Mouse (Mus musculus): ENCODE data around the gene Mtif2. TPM values are rescaled to one million over a fixed set of nuclear protein-coding genes. Genes with fewer than 3 reads are reported as not detected.

Gene Mtif2
- 29.3 and 32.5 TPM in 2 replicates for polyA plus RNA-seq (2015; fragmentation: Nextera tagmentation; extraction: Ambion mirVana)

- peak within 1 kb of the TSS; percentile 69 for H3K4me3 ChIP-seq (replicated peaks)
- ATAC-seq (ENCODE audit: low read depth), result peak; percentile 97
These were observed at the start of gene Mtif2 for GRCm38 (mm10) chr11:29525988-29526794. Gene Mtif2, plus strand, starts transcription at chr11:29526408.

DNA sequence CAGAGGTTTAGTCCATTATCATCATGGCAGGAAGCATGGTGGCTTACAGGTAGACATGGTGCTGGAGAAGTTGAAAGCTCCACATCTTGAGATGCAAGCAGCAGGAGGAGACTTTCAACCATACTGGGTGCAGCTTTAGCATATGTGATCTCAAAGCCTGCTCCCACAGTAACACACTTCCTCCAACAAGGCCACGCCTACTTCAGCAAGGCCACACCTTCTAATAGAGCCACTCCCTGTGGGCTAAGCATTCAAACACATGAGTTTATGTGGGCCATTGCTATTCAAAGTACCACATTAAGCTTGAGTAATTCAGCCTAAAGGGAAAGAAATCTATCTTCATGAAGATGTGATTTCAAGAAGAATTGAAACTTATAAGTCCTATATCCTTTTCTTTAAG lies 33.1 kb upstream of the Mtif2 start:
- no peaks in the 10 kb centered on the region for H3K9me3 ChIP-seq (replicated peaks)
- H3K4me3 ChIP-seq (replicated peaks), result no peak overlapping the region
- H3K27me3 ChIP-seq, result no peaks in the 10 kb centered on the region
- DNase-seq, result no peak
- WGBS (ENCODE audit: insufficient replicate concordance), result 67% methylated on average over 1 of the region's 1 CpGs
- H3K27ac ChIP-seq, result no peak overlapping the region
- H3K9ac ChIP-seq, result no peak overlapping the region
- peak; percentile 65; the same call in 1 of the 2 replicates for ATAC-seq (ENCODE audit: low read depth)
- peaks cover 3% of the 10 kb centered on the region for H3K4me1 ChIP-seq (replicated peaks)
- H3K36me3 ChIP-seq, result peaks cover 4% of the 10 kb centered on the region; the same call in 1 of the 2 replicates
- no peak overlapping the region for H3K4me2 ChIP-seq

More at GRCm38 (mm10) chr11:29525988-29526794, at the start of gene Mtif2:
- WGBS (ENCODE audit: insufficient replicate concordance), result 1% methylated on average over 47 of the region's 47 CpGs
- peaks cover 13% of the 10 kb centered on the region for H3K36me3 ChIP-seq
- H3K4me2 ChIP-seq, result peak within 1 kb of the TSS; percentile 71
- H3K4me1 ChIP-seq (replicated peaks), result peaks cover 21% of the 10 kb centered on the region
- peak within 1 kb of the TSS; percentile 80 for H3K27ac ChIP-seq
- H3K9me3 ChIP-seq (replicated peaks), result no peaks in the 10 kb centered on the region
- H3K9ac ChIP-seq, result peak within 1 kb of the TSS; percentile 79
- no peaks in the 10 kb centered on the region for H3K27me3 ChIP-seq
- peak; percentile 72 for DNase-seq

DNA sequence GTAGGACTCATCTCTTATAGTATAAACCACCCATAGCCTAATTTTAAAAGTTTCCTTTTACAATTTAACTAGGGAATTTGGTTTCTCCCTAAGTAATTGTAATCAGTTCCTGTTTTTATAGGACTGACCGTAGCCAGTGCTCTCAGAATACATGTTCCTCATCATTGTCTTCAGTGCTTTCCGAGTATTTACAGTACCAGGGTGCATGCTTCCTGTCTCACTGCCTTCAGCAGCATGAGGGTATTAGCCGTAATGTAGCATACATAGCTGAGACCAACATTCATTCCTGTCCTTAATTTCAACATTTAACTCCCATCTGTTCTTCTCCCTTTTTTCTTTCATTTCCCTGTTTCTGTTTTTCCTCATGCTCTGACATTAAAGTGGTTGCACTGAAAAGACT lies 29.2 kb upstream of the Mtif2 start:
- no peak for DNase-seq
- no peak overlapping the region for H3K9ac ChIP-seq
- H3K27me3 ChIP-seq, result no peaks in the 10 kb centered on the region
- peaks cover 3% of the 10 kb centered on the region for H3K4me1 ChIP-seq (replicated peaks)
- H3K36me3 ChIP-seq, result peaks cover 7% of the 10 kb centered on the region; the same call in 1 of the 2 replicates
- ATAC-seq (ENCODE audit: low read depth), result no peak
- no peak overlapping the region for H3K4me2 ChIP-seq
- H3K27ac ChIP-seq, result no peak overlapping the region
- no peaks in the 10 kb centered on the region for H3K9me3 ChIP-seq (replicated peaks)
- WGBS (ENCODE audit: insufficient replicate concordance), result 63% methylated on average over 3 of the region's 3 CpGs
- no peak overlapping the region for H3K4me3 ChIP-seq (replicated peaks)

DNA sequence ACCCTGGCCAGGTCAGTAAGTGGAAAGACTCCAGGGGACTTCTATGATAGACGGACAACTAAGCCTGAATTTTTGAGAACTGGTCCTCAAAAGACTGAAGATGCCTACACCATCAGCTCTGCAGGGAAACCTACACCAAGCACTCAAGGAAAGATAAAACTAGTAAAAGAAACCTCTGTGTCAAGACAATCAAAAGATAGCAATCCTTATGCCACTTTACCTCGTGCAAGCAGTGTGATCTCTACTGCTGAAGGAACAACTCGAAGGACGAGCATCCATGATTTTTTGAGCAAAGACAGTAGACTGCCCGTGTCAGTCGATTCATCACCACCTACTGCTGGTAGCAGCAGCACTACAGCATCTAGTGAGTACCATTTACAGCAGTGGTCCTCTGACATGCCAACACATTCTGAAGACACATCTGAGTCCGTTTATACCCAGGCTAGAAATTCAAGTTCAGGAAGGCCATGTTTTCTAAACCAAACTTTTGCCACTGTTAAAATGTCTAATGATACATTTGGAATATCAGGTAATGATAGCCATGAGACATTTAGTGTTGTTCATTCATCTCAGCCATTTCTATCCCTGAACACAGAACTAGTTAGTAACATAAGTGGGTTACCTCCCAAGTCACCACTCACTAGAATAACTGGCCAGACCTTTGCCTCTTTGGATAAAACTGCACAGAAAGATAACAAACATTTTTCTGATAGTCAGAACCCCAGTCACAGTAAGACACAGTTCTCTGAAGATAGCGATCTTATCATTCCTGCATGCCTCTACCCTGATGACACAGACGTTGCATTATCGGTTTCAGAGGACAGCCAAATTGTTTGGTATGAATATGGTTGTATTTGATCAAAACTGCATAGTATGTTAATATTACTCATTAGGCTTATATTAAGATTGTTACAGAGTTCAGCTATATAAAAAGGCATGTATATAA lies 22.0 kb upstream of the Mtif2 start:
- Histone ChIP-seq H3K27me3 (no peaks in the 10 kb centered on the region), H3K36me3 (peaks cover 7% of the 10 kb centered on the region), H3K9ac (no peak overlapping the region), H3K9me3 (replicated peaks) (no peaks in the 10 kb centered on the region), H3K27ac (peak overlapping the region; percentile 68), H3K4me3 (replicated peaks) (no peak overlapping the region), H3K4me1 (replicated peaks) (peaks cover 18% of the 10 kb centered on the region), H3K4me2 (0 out of 2 replicates have a peak overlapping the region, but pooled peaks have one; percentile 26)
- DNase-seq (no peak), ATAC-seq (ENCODE audit: low read depth) (peak; percentile 92)
- 57% methylated on average over 10 of the region's 10 CpGs for WGBS (ENCODE audit: insufficient replicate concordance)

- Histone ChIP-seq H3K27ac (peak overlapping the region; percentile 68), H3K4me2 (peak overlapping the region; percentile 26; the same call in 1 of the 2 replicates), H3K4me3 (replicated peaks) (no peak overlapping the region), H3K4me1 (replicated peaks) (peaks cover 18% of the 10 kb centered on the region), H3K27me3 (no peaks in the 10 kb centered on the region), H3K36me3 (peaks cover 7% of the 10 kb centered on the region), H3K9ac (no peak overlapping the region), H3K9me3 (replicated peaks) (no peaks in the 10 kb centered on the region)
- WGBS (ENCODE audit: insufficient replicate concordance), result 44% methylated on average over 2 of the region's 2 CpGs
- DNase-seq (no peak), ATAC-seq (ENCODE audit: low read depth) (peak; percentile 60; the same call in 1 of the 2 replicates)
These were observed 21.1 kb upstream of the Mtif2 start for GRCm38 (mm10) chr11:29504899-29505625.

GRCm38 (mm10) chr11:29509421-29509820 lies 16.8 kb upstream of the Mtif2 start:
- no peak for ATAC-seq (ENCODE audit: low read depth)
- DNase-seq, result no peak
- H3K4me1 ChIP-seq (replicated peaks), result peaks cover 25% of the 10 kb centered on the region
- 84% methylated on average over 1 of the region's 1 CpGs for WGBS (ENCODE audit: insufficient replicate concordance)
- no peak overlapping the region for H3K27ac ChIP-seq
- no peak overlapping the region for H3K9ac ChIP-seq
- peaks cover 20% of the 10 kb centered on the region for H3K36me3 ChIP-seq
- H3K27me3 ChIP-seq, result no peaks in the 10 kb centered on the region
- H3K4me3 ChIP-seq (replicated peaks), result no peak overlapping the region
- H3K9me3 ChIP-seq (replicated peaks), result no peaks in the 10 kb centered on the region
- no peak overlapping the region for H3K4me2 ChIP-seq

- 79% methylated on average over 4 of the region's 4 CpGs for WGBS (ENCODE audit: insufficient replicate concordance)
- H3K4me2 ChIP-seq, result no peak overlapping the region
- ATAC-seq (ENCODE audit: low read depth), result no peak
- peaks cover 20% of the 10 kb centered on the region for H3K36me3 ChIP-seq
- H3K9ac ChIP-seq, result no peak overlapping the region
- no peak for DNase-seq
- no peak overlapping the region for H3K4me3 ChIP-seq (replicated peaks)
- H3K27ac ChIP-seq, result no peak overlapping the region
- no peaks in the 10 kb centered on the region for H3K27me3 ChIP-seq
- peaks cover 24% of the 10 kb centered on the region for H3K4me1 ChIP-seq (replicated peaks)
- H3K9me3 ChIP-seq (replicated peaks), result no peaks in the 10 kb centered on the region
These were observed 13.2 kb upstream of the Mtif2 start for GRCm38 (mm10) chr11:29512818-29513535.

DNA sequence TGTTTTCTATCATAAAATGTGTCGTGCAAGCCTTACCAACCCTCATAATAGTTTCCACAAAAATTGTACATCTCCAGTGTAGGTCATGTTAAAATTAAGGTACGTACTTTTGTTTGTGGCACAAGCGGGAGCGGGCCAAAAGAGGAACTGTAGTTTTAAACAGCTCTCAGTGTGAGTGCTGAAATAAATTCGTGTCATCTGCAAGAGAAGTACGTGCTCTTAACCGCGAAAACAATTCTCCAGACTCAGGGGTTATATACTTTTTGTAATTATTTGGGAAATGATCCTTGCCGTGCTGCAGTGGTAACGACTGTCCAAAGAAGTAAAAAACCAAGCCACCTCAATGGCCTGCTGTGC lies 11.9 kb upstream of the Mtif2 start:
- Histone ChIP-seq H3K36me3 (peaks cover 20% of the 10 kb centered on the region), H3K4me3 (replicated peaks) (peak overlapping the region; percentile 75), H3K27ac (peak overlapping the region; percentile 81), H3K4me1 (replicated peaks) (peaks cover 24% of the 10 kb centered on the region), H3K4me2 (peak overlapping the region; percentile 77), H3K9ac (peak overlapping the region; percentile 82), H3K27me3 (0 out of 2 replicates have a peak, but pooled peaks cover 3% of the 10 kb centered on the region), H3K9me3 (replicated peaks) (no peaks in the 10 kb centered on the region)
- DNase-seq, result no peak
- no peak for ATAC-seq (ENCODE audit: low read depth)
- WGBS (ENCODE audit: insufficient replicate concordance), result 6% methylated on average over 10 of the region's 10 CpGs

GRCm38 (mm10) chr11:29514682-29515412 lies 11.4 kb upstream of the Mtif2 start, which contains the start of gene Prorsd1:
Gene Prorsd1, minus strand, starts transcription at chr11:29515033.
- H3K36me3 ChIP-seq, result peaks cover 20% of the 10 kb centered on the region
- DNase-seq (peak; percentile 93), ATAC-seq (ENCODE audit: low read depth) (peak; percentile 100)
- no peaks in the 10 kb centered on the region for H3K9me3 ChIP-seq (replicated peaks)
- H3K27me3 ChIP-seq, result 0 out of 2 replicates have a peak, but pooled peaks cover 3% of the 10 kb centered on the region
- H3K4me1 ChIP-seq (replicated peaks), result peaks cover 24% of the 10 kb centered on the region
- H3K27ac ChIP-seq, result peak within 1 kb of the TSS; percentile 81
- peak within 1 kb of the TSS; percentile 82 for H3K9ac ChIP-seq
- peak within 1 kb of the TSS; percentile 75 for H3K4me3 ChIP-seq (replicated peaks)
- WGBS (ENCODE audit: insufficient replicate concordance), result under 1% methylated on average over 40 of the region's 40 CpGs
- peak within 1 kb of the TSS; percentile 77 for H3K4me2 ChIP-seq

DNA sequence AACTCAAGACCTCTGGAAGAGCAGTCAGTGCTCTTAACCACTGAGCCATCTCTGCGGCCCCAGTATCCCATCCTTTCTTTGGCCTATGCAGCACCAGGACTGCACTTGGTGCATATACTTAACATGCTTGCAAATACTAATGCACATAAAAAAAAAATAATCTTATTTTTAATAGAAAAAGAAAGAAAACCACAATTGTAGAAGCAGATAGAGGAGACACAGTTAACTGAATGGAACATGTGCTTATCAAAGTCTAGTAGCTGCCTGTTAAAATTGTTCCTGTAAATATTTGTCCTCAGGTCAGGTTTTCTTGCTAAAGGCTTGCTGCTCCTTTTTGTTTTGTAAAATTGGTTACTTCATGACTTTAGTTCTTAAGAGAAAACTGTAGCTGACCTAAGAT lies 12.0 kb downstream of the Mtif2 start:
- no peak overlapping the region for H3K4me3 ChIP-seq (replicated peaks)
- WGBS (ENCODE audit: insufficient replicate concordance), result 77% methylated on average over 1 of the region's 1 CpGs

More for the DNA sequence above, 12.0 kb downstream of the Mtif2 start:
- Histone ChIP-seq H3K9me3 (replicated peaks) (no peaks in the 10 kb centered on the region), H3K9ac (no peak overlapping the region), H3K36me3 (peaks cover 68% of the 10 kb centered on the region), H3K27ac (no peak overlapping the region), H3K4me1 (replicated peaks) (no peaks in the 10 kb centered on the region), H3K4me2 (no peak overlapping the region), H3K27me3 (no peaks in the 10 kb centered on the region)
- DNase-seq (no peak), ATAC-seq (ENCODE audit: low read depth) (no peak)

Data from liver, embryonic 13.5 days (tissue).